Mouse (Mus musculus) myocyte (in vitro differentiated cells): ENCODE measurements around the gene Ezh1. TPM values are rescaled to one million over a fixed set of nuclear protein-coding genes. Genes with fewer than 3 reads are reported as not detected.

Source experiments
- H3K27me3 ChIP-seq: one replicate; pipeline ENCODE4 v1.6.1; 2011; ENCODE audit not compliant: control insufficient read depth, insufficient read depth, insufficient read length
- H3K36me3 ChIP-seq: one replicate; pipeline ENCODE4 v1.6.1; 2011; ENCODE audit not compliant: control insufficient read depth, insufficient read depth
- H3K4me2 ChIP-seq: one replicate; pipeline ENCODE4 v1.6.1; 2011; ENCODE audit warnings: low read depth, control low read depth
- H3K4me3 ChIP-seq: one replicate; pipeline ENCODE4 v1.5.1; 2011; ENCODE audit warnings: mild to moderate bottlenecking, control low read depth, moderate library complexity
- H3K79me2 ChIP-seq: one replicate; pipeline ENCODE4 v1.6.1; 2011; ENCODE audit not compliant: control insufficient read depth, insufficient read depth
- H3ac ChIP-seq: one replicate; pipeline ENCODE4 v1.6.1; 2011; ENCODE audit not compliant: control insufficient read depth, insufficient read length
- CEBPB ChIP-seq: IDR thresholded peaks from 2 replicates; pipeline ENCODE4 v1.6.1; 2011; ENCODE audit warnings: mild to moderate bottlenecking, moderate library complexity; ENCODE audit not compliant: poor library complexity, insufficient read depth, severe bottlenecking
- E2F4 ChIP-seq: IDR thresholded peaks from one replicate; pipeline ENCODE4 v1.6.1; 2011; ENCODE audit warnings: mild to moderate bottlenecking, control low read depth, moderate library complexity; ENCODE audit not compliant: insufficient read depth
- MAX ChIP-seq: IDR thresholded peaks from one replicate; pipeline ENCODE4 v1.6.1; 2011; ENCODE audit warnings: low read depth, mild to moderate bottlenecking, control low read depth
- MYOD1 ChIP-seq, 3 experiments: IDR thresholded peaks; one replicate each; pipeline ENCODE4 v1.6.1; 2011; ENCODE audit warnings: control low read depth in 2 of 3, low read depth in 2 of 3, mild to moderate bottlenecking in 2 of 3, moderate library complexity in 1 of 3; ENCODE audit not compliant: insufficient read length in 2 of 3, control insufficient read depth in 1 of 3
- MYOG ChIP-seq, 3 experiments: IDR thresholded peaks; one replicate each; pipeline ENCODE4 v1.6.1; 2011; ENCODE audit warnings: control low read depth in 2 of 3, low read depth in 2 of 3, mild to moderate bottlenecking in 2 of 3; ENCODE audit not compliant: insufficient read length in 2 of 3, control insufficient read depth in 1 of 3, insufficient read depth in 1 of 3
- POLR2A ChIP-seq: IDR thresholded peaks from one replicate; pipeline ENCODE4 v1.6.1; 2011; ENCODE audit warnings: low read depth, mild to moderate bottlenecking, control low read depth, moderate library complexity; ENCODE audit not compliant: insufficient read length
- POLR2AphosphoS2 ChIP-seq: IDR thresholded peaks from one replicate; pipeline ENCODE4 v1.6.1; 2011; ENCODE audit warnings: low read depth, control low read depth; ENCODE audit not compliant: insufficient read length
- REST ChIP-seq: IDR thresholded peaks from one replicate; pipeline ENCODE4 v1.6.1; 2011; ENCODE audit warnings: mild to moderate bottlenecking, control low read depth, moderate library complexity; ENCODE audit not compliant: insufficient read depth, insufficient read length
- SRF ChIP-seq: IDR thresholded peaks from one replicate; pipeline ENCODE4 v1.6.1; 2011; ENCODE audit warnings: low read depth; ENCODE audit not compliant: control insufficient read depth, insufficient read length
- TCF12 ChIP-seq: IDR thresholded peaks from one replicate; pipeline ENCODE4 v1.6.1; 2011; ENCODE audit warnings: mild to moderate bottlenecking, control low read depth; ENCODE audit not compliant: poor library complexity, insufficient read depth, severe bottlenecking
- TCF3 ChIP-seq: IDR thresholded peaks from one replicate; pipeline ENCODE4 v1.6.1; 2011; ENCODE audit warnings: low read depth, control low read depth; ENCODE audit not compliant: insufficient read length
- USF1 ChIP-seq: IDR thresholded peaks from one replicate; pipeline ENCODE4 v1.6.1; 2011; ENCODE audit warnings: low read depth, mild to moderate bottlenecking, control low read depth, moderate library complexity
- polyA plus RNA-seq: library from polyadenylated mRNA; unstranded; fragments of >200 nt; fragmentation: generic; extraction: Trizol; gene quantifications from one replicate; pipeline ENCODE4 v1.2.1, GENCODE M21; 2012; ENCODE audit warnings: missing spikeins

Ezh1 gene
- polyA plus RNA-seq, 1 experiment: 13.7 TPM

DNA sequence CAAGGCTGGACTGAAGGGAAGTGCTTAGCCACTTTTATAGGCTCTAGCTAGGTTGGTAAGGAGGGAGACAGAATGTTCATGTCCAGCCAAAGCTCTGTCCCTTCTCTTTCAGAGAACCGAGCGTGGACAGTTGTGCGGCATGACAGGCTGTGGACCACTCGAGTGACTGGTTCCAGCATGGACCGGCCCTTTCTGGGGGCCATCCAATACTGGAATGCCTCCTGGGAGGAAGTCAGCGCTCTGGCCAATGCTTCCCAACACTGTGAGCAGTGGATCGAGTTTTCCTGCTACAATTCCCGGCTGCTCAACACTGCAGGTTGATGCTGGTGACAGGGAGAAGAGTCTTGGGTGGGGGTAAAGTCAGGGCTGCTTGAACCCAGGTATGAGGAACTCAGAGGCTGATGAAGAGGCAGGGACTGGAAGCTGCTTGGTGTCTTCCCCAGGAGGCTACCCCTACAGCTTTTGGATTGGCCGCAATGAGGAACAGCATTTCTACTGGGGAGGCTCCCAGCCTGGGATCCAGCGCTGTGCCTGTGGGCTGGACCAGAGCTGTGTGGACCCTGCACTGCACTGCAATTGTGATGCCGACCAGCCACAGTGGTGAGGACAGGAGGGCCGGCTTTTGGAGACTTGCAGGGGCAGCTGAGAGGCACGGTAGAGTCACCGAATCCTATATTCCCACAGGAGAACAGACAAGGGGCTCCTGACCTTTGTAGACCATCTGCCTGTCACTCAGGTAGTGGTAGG is 43.3 kb downstream of the Ezh1 start:
- Histone ChIP-seq H3K79me2 (no peaks in the 10 kb centered on the region), H3ac (no peak overlapping the region), H3K36me3 (no peaks in the 10 kb centered on the region), H3K4me3 (no peak overlapping the region), H3K4me2 (no peak overlapping the region), H3K27me3 (no peaks in the 10 kb centered on the region)
- TF ChIP-seq MYOG (IDR thresholded peaks at IDR 0.05; ENCODE audit: control insufficient read depth in 1 of 3, insufficient read depth in 1 of 3, insufficient read length in 2 of 3, low read depth in 2 of 3) (no peak), SRF (no peak), MAX (no peak), REST (no peak), TCF12 (no peak), USF1 (no peak), E2F4 (no peak), TCF3 (no peak), MYOD1 (IDR thresholded peaks at IDR 0.05; ENCODE audit: control insufficient read depth in 1 of 3, insufficient read length in 2 of 3, low read depth in 2 of 3) (no peak), POLR2A (no peak), CEBPB (no peak), POLR2AphosphoS2 (no peak)

DNA sequence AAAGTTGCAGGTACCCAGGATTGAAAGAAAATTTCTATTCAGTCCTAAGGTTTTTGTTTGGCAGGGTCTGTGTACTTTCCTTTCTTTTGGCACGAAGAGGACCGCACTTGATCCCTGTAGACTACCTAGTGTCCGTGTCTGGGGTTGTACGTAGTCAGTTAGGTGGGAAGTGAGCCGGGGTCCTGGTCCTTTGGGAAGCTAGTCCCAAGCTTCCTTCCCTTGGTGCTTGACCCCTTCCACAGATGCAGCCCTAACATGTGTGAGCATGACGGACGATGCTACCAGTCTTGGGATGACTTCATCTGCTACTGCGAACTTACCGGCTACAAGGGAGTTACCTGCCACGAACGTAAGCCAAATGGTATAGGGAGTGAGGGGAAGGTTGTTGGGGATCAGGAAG is 44.3 kb downstream of the Ezh1 start:
- H3K79me2 ChIP-seq: no peaks in the 10 kb centered on the region
- no peaks in the 10 kb centered on the region for H3K27me3 ChIP-seq
- H3ac ChIP-seq: no peak overlapping the region
- H3K36me3 ChIP-seq: no peaks in the 10 kb centered on the region
- TF ChIP-seq MAX (no peak), REST (no peak), CEBPB (no peak), POLR2AphosphoS2 (no peak), MYOG (IDR thresholded peaks at IDR 0.05; ENCODE audit: control insufficient read depth in 1 of 3, insufficient read depth in 1 of 3, insufficient read length in 2 of 3, low read depth in 2 of 3) (no peak), MYOD1 (IDR thresholded peaks at IDR 0.05; ENCODE audit: control insufficient read depth in 1 of 3, insufficient read length in 2 of 3, low read depth in 2 of 3) (no peak), E2F4 (no peak), TCF12 (no peak), USF1 (no peak), TCF3 (no peak), SRF (no peak), POLR2A (no peak)
- H3K4me3 ChIP-seq: no peak overlapping the region
- no peak overlapping the region for H3K4me2 ChIP-seq

DNA sequence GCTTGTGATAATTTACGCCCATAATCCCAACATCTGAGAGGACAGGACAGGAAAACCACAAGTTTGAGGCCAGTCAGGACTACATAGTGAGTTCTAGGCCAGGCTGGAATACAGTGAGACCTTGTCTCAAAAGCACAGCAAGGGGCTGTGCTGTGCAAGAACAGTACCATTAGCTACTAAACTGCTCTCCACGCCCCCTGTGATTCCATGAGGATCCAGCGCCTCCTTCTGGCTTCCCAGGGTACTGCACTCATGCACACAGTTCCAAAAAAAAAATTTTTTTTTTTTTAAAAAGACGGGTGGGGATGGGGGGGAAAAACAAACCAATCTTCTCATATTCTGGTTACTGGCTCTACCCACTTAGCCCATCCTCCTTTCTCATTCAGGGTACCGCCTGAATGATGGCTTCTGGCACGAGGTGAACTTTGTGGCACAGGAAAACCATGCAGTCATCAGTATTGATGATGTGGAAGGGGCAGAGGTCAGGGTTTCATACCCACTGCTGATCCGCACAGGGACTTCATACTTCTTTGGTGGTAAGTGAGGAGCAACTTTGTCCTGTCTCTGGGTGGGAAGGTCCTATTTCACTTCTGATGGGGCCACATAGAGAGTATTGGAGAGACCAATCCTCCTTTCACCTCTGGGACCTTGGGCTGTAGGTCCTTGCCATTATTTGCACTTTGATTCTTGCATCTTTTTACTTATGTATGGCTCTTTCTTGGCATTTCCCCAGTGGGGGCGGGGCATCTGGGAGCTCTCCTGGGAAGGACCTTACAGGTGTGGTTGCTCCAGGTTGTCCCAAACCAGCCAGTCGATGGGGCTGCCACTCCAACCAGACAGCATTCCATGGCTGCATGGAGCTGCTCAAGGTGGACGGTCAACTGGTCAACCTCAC is 45.2 kb downstream of the Ezh1 start:
- TF ChIP-seq POLR2A (no peak), SRF (no peak), TCF3 (no peak), E2F4 (no peak), CEBPB (no peak), MYOD1 (IDR thresholded peaks at IDR 0.05; ENCODE audit: control insufficient read depth in 1 of 3, insufficient read length in 2 of 3, low read depth in 2 of 3) (no peak), REST (no peak), USF1 (no peak), MAX (no peak), MYOG (IDR thresholded peaks at IDR 0.05; ENCODE audit: control insufficient read depth in 1 of 3, insufficient read depth in 1 of 3, insufficient read length in 2 of 3, low read depth in 2 of 3) (no peak), TCF12 (no peak), POLR2AphosphoS2 (no peak)
- Histone ChIP-seq H3ac (no peak overlapping the region), H3K4me3 (no peak overlapping the region), H3K36me3 (no peaks in the 10 kb centered on the region), H3K79me2 (no peaks in the 10 kb centered on the region), H3K4me2 (no peak overlapping the region), H3K27me3 (no peaks in the 10 kb centered on the region)

DNA sequence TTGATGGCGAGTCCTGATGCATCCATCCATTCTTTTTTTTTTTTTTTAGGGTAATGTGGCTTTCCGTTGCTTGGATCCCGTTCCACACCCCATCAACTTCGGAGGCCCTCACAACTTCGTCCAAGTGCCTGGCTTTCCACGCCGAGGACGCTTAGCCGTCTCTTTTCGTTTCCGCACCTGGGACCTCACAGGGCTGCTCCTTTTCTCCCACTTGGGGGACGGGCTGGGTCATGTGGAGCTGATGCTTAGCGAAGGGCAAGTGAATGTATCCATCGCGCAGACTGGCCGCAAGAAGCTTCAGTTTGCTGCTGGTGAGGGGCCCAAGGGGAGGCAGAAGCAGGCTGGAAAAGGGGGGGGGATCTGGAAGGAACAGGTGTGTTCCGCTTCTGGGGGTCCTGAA is 46.0 kb downstream of the Ezh1 start:
- Histone ChIP-seq H3K27me3 (no peaks in the 10 kb centered on the region), H3K79me2 (no peaks in the 10 kb centered on the region), H3K36me3 (no peaks in the 10 kb centered on the region), H3K4me3 (no peak overlapping the region), H3ac (no peak overlapping the region), H3K4me2 (no peak overlapping the region)
- TF ChIP-seq TCF3 (no peak), MYOG (IDR thresholded peaks at IDR 0.05; ENCODE audit: control insufficient read depth in 1 of 3, insufficient read depth in 1 of 3, insufficient read length in 2 of 3, low read depth in 2 of 3) (no peak), MAX (no peak), TCF12 (no peak), POLR2A (no peak), REST (no peak)
